Mouse (Mus musculus): Measurements from ENCODE around the gene Rap1gap. TPM values are rescaled to one million over a fixed set of nuclear protein-coding genes. Genes with fewer than 3 reads are reported as not detected.

Rap1gap gene
- polyA plus RNA-seq, 1 experiment: 6.5 TPM

DNA sequence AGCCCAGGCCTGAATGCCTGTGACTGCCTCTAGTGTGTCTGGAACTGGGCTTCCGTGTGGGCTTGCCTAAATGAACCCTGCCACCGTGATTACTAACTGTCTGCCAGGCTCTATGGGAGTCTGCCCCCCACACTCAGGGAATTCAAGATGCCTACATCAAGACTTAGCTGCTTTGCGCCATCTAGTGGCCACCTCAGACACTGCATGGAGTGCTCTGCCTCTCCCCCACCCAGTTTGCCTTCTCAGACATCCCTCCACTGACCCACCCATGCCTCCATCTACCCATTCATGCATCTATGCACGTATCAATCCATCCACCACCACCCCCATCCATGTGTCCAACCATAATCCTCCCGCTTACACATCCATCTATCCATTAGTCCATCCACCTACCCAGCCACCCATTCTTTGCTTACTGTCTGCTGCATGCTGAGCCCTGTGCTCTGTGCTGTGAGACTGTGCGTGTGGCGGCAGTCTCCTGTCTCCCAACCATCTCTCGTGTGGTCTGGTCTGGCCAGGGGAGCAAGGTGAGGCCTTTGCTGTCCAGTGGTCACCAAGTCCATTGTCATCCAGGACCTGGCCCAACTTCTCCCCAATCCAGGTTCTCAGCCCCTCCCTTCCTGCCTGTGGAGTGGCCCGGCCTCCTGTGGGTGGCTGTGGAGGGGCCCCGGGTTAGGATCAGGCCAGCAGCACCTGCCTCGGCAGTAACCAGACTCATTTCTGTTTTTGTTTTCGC, 58.3 kb downstream of the Rap1gap start:
- DNase-seq (ENCODE audit: low read depth): no peak

DNA sequence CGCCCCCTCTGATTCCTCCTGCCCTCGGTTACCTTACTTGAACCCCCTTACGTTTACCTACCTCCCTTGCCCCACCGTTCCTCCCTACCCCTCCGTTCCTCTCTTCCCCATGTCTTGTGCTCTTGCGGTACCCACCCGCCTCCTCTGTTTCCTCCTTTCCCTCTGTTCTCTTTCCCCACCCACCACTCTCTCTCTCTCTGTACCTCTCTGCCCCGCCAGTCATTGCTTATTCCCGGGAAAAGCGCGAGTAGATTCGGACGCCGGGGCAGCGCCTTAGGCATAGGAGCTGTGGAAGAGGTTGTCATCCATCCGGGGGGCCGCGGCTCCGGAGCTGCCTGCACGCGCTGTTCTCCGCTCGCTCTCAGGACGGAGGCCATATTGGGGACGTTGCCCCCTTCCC, 59.0 kb downstream of the Rap1gap start:
- DNase-seq (ENCODE audit: low read depth): no peak

DNA sequence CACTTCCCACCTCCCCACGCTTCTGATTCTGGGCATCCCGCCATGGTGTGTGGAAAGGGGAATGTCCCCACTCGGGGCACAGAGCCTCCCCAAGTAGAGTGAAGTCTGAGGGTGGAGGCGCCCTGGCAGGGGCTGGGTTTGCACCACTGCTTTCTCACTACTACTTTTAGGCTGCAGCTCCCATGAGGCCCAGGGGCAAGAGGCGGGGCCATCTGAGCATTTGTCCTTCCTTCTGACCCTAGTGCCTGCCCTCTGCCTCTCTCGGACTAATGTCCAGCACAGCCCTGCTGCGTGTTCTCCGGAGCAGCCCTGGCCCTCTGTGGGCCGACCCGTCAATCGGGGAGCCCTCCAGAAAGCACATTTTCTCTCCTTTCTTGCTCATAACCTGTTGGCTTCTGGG, 59.7 kb downstream of the Rap1gap start:
- no peak for DNase-seq (ENCODE audit: low read depth)

DNA sequence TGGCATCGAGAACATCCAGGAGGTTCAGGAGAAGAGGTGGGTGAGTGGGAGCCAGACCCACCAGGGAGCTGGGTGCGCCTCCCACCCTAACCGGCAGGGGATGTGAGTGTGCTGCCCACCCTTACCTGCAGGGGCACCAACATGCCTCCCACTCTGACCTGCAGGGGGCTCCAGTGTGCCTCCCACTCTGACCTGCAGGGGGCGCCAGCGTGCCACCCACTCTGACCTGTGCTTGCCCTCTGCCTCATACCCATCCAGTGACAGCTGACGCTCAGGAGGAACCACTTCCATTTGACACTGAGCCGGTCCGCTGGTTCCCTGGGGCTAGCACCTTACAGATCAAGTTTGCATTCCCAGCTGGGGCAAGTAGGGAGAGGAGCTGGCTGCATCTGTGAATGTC, 60.2 kb downstream of the Rap1gap start:
- no peak for DNase-seq (ENCODE audit: low read depth)

DNA sequence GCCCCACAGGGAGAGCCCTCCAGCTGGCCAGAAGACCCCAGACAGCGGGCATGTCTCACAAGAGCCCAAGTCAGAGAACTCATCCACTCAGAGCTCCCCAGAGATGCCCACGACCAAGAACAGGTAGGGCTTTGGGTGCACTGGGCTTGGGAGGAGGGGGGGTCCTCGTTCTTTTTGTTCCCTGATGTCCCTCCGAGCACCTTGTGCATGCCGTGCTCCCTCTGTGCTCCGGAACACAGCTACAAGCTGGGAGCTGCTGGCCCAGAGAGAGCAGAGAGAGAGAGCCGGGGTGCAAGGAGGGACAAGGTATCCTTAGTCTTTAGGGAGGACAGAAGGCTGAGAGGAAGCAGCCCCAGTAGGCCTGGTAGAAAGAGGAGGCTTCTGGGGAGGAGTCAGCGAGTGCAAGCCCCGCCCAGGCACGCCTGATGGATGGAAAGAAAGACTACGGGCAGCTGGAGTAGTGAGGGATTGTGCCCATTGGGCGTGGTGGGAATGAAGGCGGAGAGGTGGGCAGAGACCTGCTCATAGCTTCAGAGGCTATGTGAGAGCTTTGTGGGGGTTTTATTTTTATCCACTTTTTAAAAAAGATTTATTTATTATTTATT, 61.1 kb downstream of the Rap1gap start:
- no peak for DNase-seq (ENCODE audit: low read depth)

DNA sequence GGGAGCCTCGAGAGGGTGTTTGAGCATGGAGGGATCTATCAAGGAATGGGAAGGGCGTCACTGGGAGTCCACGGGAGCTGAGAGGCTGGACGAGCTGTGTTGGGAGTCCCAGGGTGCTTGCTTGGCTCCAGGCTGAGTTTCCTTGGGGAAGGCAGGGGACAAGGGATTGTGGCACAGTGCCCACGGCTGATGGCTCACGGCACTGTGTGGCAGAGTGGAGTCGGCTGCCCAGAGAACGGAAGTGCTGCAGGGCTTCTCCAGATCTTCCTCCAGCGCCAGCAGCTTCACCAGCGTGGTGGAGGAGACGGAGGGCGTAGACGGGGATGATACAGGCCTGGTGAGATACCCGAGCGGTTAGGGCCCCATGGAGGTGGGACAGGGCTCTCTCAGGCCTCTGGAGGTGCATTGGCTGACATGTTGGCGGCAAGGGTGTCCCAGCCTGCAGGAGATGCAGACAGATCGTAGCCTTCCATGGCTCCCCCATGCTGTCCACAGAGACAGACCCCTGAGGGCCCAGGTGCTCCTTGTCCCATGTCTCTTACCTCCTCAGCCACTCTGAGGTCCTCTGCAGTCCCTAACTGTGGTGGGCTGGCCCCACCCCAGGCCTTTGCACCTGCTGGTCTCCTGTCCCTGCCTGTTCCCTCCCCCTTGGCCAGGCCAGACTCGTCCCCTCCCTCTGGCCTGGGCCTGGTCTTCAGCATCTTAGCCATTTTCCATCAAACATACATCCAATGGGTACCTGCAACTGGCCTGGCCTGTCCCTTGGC, 62.4 kb downstream of the Rap1gap start:
- DNase-seq (ENCODE audit: low read depth): no peak

DNA sequence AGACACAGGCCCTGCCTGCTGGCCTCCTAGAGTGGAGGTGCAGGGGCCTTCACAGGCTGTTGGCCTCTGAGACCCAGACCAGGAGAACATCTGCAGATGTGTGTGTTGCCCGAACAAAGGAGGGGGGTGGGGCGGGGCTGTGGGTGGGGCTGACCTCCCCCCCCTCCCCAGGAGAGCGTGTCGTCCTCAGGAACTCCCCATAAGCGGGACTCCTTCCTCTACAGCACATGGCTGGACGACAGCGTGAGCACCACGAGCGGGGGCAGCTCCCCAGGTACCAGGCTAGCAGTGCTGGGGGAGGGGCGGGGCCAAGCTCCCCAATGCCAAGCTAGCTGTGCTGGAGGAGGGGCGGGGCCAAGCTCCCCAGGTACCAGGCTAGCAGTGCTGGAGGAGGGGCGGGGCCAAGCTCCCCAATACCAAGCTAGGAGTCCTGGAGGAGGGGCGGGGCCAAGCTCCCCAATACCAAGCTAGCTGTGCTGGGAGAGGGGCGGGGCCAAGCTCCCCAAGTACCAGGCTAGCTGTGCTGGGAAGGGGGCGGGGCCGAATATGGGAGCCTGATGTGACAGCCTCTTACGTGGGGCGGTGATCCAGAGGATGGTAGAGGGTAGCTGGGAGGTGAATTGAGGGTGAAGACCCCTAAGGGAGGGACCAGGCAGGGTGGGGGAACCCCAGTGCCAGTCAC, 63.1 kb downstream of the Rap1gap start:
- DNase-seq (ENCODE audit: low read depth): no peak

DNA sequence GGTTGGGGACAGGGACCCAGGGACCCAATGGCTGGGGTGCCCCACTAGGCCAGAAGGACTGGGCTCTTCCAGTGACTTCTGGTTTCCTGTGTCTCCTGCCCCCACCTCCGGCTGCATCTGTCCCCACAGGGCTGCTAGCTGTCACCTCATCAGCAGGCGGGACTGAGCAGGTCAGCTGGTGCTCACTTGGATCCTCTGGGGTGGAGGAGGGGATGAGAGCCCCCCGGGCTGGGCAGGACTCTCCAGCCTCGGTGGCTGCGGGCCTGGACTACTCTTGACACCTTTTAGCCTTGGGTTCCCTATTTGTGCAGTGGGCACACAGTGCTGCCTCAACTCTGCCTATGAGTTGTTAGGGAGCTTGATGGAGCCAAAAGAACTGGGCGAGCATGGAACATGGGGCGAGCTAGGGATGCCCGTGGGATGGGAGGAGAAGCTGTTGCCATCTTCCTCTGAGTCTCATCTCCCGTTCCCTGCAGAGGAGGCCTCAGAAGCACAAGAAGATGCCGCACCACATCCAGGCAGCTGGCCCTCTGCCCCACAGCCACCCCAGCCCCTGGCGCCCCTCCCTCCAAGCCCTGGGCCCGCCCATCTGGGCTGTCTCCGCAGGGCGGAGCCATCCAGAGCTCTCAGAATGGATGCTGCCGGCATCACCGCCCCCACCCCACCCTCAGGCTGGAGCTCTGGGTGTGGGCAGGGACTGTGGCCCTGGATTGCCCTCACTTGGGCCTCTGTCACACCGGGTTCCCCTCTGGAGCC, 64.1 kb downstream of the Rap1gap start:
- DNase-seq (ENCODE audit: low read depth): no peak

DNA sequence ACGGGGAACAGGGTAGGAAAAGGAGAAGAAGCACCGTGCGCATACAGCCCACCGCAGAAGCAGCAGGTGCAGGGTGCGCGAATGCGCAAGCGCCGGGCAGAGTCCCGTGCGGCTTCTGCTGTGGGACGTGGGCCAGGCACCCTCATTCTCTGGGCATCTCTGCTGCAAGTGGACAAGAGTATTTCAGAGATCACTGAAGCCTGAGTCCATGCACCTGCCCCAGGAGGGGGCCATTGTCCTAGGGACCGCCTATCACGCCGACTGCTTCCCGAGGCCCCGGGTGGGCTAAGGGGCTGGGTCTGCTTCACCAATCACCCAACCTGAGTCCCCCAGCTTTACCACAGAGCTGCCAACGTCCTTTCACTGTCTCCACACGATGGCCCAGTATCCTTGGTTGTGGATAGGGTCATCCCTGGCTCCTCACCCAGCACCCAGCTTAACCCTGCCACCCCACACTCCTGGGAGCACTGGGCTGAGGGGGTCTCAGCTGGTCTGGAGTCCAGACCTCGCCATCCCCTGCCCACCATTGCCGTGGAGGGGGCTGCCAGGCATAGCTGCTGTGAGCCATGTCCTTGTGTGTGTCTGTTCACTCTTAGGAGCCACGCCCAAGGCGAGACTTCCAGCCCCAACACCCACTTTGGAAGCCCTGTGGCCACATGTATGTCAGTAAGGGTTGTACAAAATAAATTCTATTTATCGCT, 64.8 kb downstream of the Rap1gap start:
- DNase-seq (ENCODE audit: low read depth): no peak

DNA sequence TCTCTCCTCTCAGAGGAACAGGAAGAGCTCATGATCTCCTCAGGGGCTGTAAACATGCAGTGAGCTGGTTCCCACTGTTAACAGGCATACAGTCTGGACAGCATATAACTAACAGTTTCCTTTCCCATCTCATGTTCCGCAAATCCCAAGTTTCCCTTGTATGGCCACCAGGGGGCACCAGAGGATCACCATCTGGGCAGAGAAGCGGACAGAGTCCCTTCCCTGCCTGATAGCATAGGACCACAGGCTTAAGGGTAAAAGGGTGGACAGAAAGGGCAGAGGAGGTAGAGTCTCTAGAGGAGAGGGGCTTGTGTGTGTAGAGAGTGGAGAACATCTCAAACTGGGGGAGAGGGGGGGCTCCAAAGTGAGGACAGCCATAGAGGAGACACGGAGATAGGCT, 65.6 kb downstream of the Rap1gap start:
- DNase-seq (ENCODE audit: low read depth): no peak

DNA sequence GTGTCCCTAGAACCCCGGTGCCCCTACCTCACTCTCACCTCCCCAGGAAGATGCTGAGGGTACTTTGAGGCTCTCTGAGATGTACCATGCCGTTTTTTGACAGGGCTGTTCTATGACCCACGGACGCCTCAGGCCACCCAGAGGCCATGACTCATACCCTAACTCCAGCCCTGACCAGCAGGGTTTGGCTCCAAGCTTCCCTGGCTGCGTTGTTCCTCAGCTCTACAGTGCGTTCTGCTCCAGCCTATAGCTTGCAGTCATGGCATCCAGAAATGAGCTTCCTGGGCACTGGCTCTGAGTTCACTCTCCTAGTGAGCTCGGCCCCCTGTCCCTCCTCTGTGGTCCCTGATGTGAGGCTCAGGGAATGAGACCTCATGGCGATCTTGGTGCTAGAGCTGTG, 66.2 kb downstream of the Rap1gap start:
- DNase-seq (ENCODE audit: low read depth): no peak

DNA sequence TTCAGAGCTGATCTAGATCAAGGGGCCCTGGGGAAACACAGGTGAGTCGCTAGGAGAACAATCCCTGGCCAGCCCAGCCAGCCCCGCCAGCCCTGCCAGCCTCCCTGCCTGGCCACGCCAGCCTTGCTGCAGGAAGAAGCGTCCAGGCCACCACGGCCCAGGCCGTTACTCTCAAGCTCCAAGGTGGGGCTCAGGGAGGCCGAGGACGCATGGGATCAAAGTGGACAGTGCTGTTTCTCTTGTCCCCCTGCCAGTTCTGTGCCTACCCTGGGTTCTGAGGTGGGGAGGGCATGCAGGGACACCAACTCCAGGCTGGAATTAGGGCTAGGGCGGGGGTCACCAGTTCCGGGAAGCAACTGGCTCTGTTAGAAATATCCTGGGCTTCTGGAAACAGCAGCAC, 67.4 kb downstream of the Rap1gap start:
- no peak for DNase-seq (ENCODE audit: low read depth)

DNA sequence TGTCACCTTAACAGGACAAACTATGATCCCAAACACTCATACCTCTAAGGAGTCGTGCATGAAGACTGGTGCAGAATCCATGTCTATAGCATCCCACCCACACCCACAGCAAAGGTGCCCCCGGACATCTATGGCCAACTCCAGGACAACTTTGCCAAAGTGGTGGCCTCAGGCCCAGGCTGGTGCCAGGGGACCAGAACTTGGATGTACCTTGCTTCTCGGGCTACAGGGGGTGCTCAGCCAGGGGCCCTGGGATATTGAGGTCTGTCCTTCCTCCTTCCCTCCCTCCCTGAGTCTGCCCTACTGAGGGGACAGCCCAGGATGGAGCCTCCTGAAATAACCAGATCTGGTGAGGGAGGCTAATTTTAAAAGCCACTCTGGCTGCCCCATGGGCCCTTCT, 67.8 kb downstream of the Rap1gap start:
- no peak for DNase-seq (ENCODE audit: low read depth)

DNA sequence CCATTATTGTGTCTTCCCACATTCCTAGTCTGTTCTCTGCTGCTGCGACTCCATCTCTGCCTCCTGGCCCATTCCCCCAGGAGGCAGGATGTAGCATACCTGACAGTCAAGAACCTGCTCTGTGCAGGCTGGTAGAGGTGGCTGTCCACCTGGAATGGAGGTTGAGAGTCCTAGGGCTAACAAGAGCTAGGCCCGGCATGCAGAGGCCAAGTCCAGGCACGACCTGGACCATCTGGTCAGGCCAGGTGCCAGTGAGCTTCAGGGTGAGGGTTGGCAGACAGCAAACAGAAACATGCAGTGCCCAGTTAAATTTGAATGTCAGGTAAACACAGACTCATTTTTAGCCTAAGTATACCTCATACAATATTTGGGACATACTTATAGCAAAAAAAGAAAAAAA, 68.4 kb downstream of the Rap1gap start:
- DNase-seq (ENCODE audit: low read depth): peak; percentile 47

DNA sequence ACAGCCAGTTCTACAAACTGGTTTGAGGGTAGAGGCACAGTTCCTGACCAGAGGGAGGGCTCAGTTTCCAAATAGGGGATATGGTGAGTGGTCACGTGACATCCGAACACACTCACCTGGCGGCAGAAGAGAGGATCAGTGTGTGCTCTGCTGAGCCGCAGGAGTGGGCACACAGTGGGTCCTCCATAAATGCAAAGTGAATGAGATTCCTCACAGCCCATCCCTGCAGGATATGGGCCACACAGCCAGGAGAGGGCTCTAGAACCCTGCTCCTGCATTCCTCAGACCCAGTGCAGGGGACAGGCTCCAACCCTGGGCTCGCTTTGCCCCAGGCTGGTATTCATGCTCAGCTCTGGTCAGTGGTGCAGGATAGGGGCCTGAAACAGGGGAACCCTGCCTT, 68.9 kb downstream of the Rap1gap start:
- DNase-seq (ENCODE audit: low read depth): no peak

DNA sequence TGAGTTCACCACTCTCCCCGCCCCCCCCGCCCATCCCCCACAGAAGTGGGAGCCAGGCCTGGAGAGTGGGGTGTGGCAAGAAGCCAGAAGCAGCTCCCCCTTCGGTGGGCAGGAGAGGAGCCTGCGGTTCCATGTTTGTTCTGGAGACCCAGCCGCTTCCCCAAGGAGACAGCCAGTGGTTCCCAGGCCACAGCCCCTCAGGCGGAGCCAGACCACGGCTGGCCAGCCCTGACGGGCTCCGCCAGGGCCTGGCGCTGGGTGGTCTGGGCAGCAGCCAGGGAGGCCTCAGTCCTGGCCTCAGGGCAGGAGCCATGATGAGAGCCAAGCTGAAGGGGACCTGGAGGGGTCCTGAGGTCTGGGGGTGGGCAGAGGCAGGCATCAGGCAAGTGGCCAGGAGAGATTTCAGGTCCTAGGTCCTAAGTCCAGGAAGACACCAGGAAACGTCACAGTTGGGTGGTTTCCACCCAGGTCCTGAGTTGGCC, 71.7 kb downstream of the Rap1gap start:
- DNase-seq (ENCODE audit: low read depth): no peak

DNA sequence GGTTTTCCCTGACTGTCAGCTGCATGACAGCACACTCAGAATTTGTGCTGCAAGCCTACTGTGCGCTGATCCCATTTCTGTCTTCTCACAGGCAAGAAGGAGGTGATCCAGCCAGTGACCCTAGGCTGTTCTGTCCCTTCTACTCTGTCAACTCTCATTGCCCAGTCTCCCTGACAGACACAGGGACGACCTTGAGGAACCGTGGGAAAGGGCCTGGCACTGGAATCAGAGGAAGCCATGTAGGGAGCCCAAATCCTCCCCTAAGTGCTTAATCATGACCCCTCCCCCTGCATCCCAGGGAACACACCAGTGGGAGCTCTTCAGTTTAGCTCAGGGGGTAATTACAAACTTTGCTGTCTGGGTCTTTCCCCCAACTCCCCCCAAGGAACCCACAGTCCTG, 73.2 kb downstream of the Rap1gap start:
- no peak for DNase-seq (ENCODE audit: low read depth)

DNA sequence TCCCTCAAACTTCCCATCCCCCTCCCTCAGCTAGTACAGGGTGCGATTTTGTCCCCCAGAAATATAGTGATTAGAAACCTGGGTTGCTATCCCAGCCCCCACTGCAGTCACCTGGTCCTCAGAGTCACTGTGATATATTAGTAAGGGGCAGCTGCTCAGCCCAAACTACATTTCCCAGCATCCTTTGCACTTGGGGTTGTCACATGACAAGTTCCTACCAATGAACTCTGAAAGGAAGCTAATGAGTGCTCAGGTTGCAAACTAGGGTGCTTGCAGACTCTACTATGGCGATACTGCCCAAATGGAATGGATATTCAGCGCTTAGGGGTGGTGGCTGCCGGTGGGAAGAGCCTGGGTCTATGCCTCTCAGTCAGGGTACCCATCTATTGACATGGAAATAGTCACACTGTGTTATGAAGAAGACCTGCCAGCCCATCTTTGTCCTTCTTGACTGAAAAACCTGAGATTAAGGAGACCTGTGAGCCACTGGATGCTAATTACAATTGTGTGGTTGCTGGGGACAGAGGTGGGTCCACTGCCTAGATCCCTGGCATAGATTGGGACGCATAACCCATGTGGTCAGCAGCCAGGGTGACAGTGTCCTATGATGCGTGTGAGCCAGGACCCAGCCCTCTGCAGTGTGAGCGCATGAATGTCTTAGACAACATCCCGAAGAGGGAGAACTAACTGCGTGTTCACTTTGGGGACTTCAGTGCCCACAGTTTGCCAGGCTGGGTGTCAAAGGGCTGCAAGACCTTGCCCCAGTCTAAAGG, 74.8 kb downstream of the Rap1gap start:
- no peak for DNase-seq (ENCODE audit: low read depth)

DNA sequence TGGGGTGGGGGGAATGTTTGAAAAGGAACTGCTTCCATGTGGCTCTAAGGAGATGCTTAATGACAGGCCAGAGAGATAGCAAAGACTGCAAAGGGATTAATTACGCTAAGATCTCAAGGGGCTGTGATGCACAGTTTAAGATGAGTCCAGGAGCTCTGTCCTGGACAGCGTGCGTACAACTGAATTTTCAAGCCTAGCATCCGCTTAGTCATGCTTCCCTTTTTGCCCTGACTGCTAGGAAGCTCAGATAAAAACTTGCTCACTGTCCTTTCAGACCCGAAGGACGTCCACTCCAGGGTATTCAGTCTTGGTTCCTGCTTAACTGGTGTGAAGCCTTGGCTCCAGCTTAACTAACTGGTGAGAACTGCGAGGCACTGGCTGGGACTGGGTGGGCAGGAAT, 75.8 kb downstream of the Rap1gap start:
- no peak for DNase-seq (ENCODE audit: low read depth)

DNA sequence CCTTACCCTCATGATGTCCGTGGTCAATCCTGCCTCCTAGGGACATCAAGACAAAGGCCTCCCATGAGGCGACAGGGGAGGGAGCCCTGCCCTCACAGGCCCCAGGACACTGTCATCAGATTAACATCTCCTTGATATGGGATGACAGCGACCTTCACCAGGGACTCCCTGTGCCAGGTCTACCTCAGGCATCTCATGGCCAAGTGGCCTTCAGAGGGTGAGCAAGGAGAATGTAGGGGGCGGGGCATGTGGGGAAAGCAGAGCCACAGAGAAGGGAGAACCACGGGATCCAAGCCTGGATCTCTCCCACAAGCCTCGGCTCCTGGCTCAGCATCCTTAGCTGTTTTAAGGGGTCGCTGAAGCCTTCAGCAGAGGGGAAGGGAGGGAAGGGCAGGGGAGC, 79.3 kb downstream of the Rap1gap start:
- no peak for DNase-seq (ENCODE audit: low read depth)
